Mouse (Mus musculus): Measurements from ENCODE around the gene Thpo.

DNA sequence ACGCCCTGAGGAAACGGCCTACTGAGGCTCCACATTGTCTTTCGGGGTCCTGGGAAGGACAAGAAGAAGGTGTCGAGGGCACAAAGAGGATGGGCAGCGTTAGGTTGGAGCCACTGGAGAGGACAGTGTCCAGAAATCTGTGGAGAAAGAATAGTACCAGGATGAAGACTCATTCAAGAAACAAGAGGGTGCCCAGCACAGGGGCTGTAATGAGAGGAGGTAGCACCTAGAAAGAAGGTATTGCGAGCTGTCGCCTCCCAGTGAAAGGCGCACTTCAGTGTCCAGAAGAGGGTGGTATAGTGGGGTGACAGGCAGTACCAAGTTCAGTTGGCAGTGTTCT is 17.5 kb downstream of the Thpo start:
- no peak for TF ChIP-seq CTCF (IDR thresholded peaks at IDR 0.05; ENCODE audit: low read depth, low read length)
- no peak for TF ChIP-seq POLR2AphosphoS5 (IDR thresholded peaks at IDR 0.05; ENCODE audit: insufficient replicate concordance, low read depth, low read length)
- no peak for TF ChIP-seq TAL1 (conservative IDR thresholded peaks at IDR 0.05; ENCODE audit: low read depth, low read length)
